Mouse (Mus musculus): Measurements from ENCODE around the gene Pfn4.
"Not testable (repeated sequence)": the region's sequence is repeated elsewhere in the genome, so short reads cannot be mapped to it uniquely, and the experiment has no call there.

Gene Pfn4

GRCm38 (mm10) chr12:4784466-4784865 lies 15.6 kb downstream of the Pfn4 start:
- no peak for DNase-seq (ENCODE audit: low read depth)

DNA sequence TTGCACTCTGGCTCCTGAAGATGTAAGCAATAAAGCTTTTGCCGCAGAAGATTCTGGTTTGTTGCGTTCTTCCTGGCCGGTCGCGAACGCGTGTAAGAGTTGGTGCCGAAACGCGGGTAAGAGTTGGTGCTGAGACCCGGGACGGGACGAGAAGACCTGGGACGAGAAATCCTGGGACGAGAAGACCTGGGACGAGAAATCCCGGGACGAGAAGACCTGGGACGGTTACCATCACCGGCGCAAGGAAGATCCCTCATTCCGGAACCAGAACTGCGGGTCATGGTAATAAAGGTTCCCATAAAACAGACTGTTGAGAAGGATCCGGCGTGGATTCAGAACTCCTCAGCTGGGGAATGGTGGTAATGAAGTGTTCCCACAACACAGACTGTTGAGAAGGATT lies 19.3 kb downstream of the Pfn4 start:
- not testable (repeated sequence) for DNase-seq (ENCODE audit: low read depth)

DNA sequence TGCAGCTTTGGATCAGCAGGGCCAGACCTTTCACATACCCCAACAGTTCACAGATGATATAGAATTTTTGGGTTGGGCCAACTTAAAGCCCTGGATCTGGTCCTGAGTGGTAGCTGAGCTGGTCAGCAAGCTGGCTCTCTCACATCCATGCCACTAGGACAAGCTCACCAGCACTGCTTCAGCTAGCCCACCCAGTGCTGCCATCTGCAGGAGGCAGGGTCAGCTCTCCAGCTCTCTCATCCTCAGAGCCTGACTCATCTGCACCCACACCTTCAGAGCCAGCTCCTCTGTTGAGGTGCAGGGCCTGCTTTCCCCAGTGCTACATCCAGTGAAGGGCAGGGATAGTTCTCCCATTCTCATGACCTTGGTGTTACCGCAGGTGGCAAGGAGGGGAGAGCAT lies 24.9 kb downstream of the Pfn4 start:
- DNase-seq (ENCODE audit: low read depth) = no peak

DNA sequence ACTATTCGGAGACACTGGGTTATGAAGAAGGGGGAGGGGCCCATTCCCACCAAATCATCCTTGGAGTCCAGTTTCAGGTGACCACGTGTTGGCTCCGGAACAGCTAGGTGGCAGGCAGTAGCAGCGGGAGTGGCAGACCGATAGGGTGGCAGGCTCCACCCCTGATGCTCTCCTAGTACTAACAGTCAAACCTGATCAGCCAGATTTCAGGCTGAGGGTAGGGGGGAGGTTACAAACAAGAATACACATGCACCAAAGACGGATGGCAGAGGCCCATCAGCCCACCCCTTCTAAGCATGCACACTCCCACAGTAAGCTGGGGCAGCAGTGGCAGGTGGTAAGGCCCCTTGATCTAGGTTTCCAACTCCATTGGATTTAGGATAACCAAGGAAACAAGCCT lies 28.6 kb downstream of the Pfn4 start:
- not testable (repeated sequence) for DNase-seq (ENCODE audit: low read depth)

DNA sequence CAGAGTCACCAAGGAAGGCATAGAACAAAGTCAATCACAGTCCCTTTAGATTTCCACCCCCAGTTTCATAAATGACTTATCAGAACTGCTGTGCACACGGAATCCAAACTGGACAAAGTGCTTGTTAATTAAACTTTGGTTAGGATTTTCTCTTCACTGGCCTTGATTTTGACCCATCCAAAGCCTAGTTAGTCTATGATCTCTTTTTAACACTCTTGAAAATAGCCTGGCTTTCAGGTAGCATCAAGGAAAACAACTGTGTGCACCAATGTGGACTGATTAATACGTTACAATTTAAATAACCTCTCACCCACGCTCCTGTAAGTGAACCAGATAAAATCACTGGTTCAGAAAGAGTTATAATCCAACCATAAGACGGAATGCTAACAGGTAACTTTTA lies 42.2 kb downstream of the Pfn4 start:
- DNase-seq (ENCODE audit: low read depth) = no peak

DNA sequence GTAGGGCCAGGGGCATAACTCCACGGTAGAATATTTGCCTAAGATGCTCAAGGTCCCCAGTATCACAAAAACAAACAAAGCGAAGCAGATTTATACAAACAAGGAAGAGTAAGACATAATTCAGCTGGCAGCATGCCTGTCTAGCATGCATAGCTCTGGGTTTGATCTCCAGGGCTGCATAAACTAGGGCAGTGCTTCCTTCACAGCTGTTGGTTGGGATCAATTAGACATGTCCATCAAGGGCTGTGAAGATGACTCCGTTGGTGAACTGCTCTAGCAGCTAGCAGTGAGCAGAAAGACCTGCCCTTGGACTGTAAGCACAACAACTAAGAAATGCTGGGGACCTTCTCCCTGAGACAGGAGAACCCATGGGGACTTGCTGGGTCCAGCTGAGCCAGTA lies 42.9 kb downstream of the Pfn4 start:
- DNase-seq (ENCODE audit: low read depth) = no peak

DNA sequence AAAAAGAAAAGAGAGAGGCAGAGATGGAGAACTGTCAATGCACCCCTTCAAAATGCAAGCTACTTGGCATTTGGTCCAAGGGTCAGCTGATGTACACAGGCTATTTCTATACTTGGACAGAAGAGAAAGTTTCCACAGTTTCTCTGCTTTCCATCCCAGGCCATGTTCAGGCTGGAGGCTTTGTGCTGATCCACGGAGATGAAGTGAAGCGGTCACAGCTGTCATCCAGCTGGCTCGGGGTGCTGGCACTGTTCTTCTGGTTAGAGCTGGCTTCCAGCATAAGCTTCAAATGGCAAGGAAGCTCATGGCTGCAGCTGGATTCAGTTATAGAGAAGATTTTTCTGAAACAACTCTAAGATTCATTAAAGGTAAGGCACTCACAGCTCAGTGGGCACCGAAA lies 44.8 kb downstream of the Pfn4 start:
- no peak for DNase-seq (ENCODE audit: low read depth)

GRCm38 (mm10) chr12:4816680-4817360 lies 48.0 kb downstream of the Pfn4 start:
- no peak for DNase-seq (ENCODE audit: low read depth)

GRCm38 (mm10) chr12:4817361-4818101 lies 48.7 kb downstream of the Pfn4 start, which contains the start of gene Sf3b6:
TSS of gene Sf3b6 (plus strand) at chr12:4817544.
- peak; percentile 100 for DNase-seq (ENCODE audit: low read depth)

GRCm38 (mm10) chr12:4827256-4827655 lies 58.4 kb downstream of the Pfn4 start:
- no peak for DNase-seq (ENCODE audit: low read depth)
